Mouse (Mus musculus) midbrain, embryonic 16.5 days (tissue): ENCODE data around the gene Col24a1. TPM values are rescaled to one million over a fixed set of nuclear protein-coding genes. Genes with fewer than 3 reads are reported as not detected.

Source experiments
- ATAC-seq: fragments of 200-750 bp; cut with Nextera tagmentation; 2 replicates; pipeline ENCODE4 v1.8.0; 2017; ENCODE audit warnings: moderate TSS enrichment
- H3K27ac ChIP-seq: fragments of 300-500 bp; sonication (generic); 2 replicates; pipeline ENCODE4 v1.5.1; 2014; ENCODE audit warnings: mild to moderate bottlenecking, low read length, mixed read lengths
- H3K27me3 ChIP-seq: fragments of 300-500 bp; sonication (generic); 2 replicates; pipeline ENCODE4 v1.6.1; 2014; ENCODE audit warnings: low read depth, low read length, mixed read lengths; ENCODE audit not compliant: control insufficient read depth, insufficient read depth
- H3K36me3 ChIP-seq: fragments of 300-500 bp; sonication (generic); 2 replicates; pipeline ENCODE4 v1.6.1; 2014; ENCODE audit warnings: mild to moderate bottlenecking, low read length, moderate library complexity, mixed read lengths; ENCODE audit not compliant: control insufficient read depth, insufficient read depth
- H3K4me1 ChIP-seq: fragments of 300-500 bp; sonication (generic); 2 replicates; pipeline ENCODE4 v1.6.1; 2014; ENCODE audit warnings: mild to moderate bottlenecking, low read length, mixed read lengths; ENCODE audit not compliant: control insufficient read depth, insufficient read depth
- H3K4me2 ChIP-seq: fragments of 300-500 bp; sonication (generic); 2 replicates; pipeline ENCODE4 v1.6.1; 2014; ENCODE audit warnings: mild to moderate bottlenecking, low read length, mixed read lengths
- H3K4me3 ChIP-seq: fragments of 300-500 bp; sonication (generic); 2 replicates; pipeline ENCODE4 v1.5.1; 2014; ENCODE audit warnings: low read depth, mild to moderate bottlenecking, low read length, moderate library complexity, mixed read lengths
- H3K9ac ChIP-seq: fragments of 300-500 bp; sonication (generic); 2 replicates; pipeline ENCODE4 v1.6.1; 2014; ENCODE audit warnings: low read depth, low read length, mixed read lengths
- H3K9me3 ChIP-seq: fragments of 300-500 bp; sonication (generic); replicated peaks from 2 replicates; pipeline ENCODE4 v1.6.1; 2014; ENCODE audit warnings: mild to moderate bottlenecking, low read length, mixed read lengths; ENCODE audit not compliant: control insufficient read depth, poor library complexity, severe bottlenecking
- WGBS: fragments of 180-500 bp; shearing (Covaris S2); extraction: QIAGEN DNeasy Blood & Tissue Kit; methylation state at CpG from one replicate; pipeline ENCODE4 v1.1.7; 2014; 5-methylcytosine and 5-hydroxymethylcytosine counted together
- polyA plus RNA-seq: library from polyadenylated mRNA; unstranded; fragments of >200 nt; fragmentation: Nextera tagmentation; extraction: Ambion mirVana; gene quantifications from 2 replicates; pipeline ENCODE4 v1.2.1, GENCODE M21; 2015

The Col24a1 gene
- polyA plus RNA-seq, 1 experiment from 2014 or later = 1.6 TPM

DNA sequence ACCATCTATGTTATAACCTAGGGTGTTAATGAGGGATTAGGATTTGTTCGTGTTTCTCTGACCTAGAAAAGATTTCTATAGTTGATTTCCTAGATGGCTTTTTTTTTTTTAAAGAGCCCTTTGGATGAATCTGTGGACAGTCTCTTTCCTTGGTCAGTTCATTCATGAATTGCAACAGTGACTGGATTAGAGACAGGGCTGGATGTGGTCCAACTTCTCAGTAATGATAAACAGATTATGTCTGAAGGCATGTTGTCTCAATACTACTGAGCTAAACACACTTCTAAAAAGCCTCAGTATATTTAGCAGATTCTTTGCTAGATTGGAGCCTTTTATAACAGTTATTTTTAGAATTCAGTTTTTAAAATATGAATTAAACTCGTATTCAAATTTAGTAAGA, 44.9 kb downstream of the Col24a1 start:
- H3K9ac ChIP-seq = no peak overlapping the region
- no peak overlapping the region for H3K4me3 ChIP-seq
- no peaks in the 10 kb centered on the region for H3K4me1 ChIP-seq
- H3K27me3 ChIP-seq = no peaks in the 10 kb centered on the region
- no peaks in the 10 kb centered on the region for H3K36me3 ChIP-seq
- no peak overlapping the region for H3K27ac ChIP-seq
- WGBS = 57% methylated on average over 2 of the region's 2 CpGs
- no peaks in the 10 kb centered on the region for H3K9me3 ChIP-seq
- ATAC-seq = no peak
- no peak overlapping the region for H3K4me2 ChIP-seq

DNA sequence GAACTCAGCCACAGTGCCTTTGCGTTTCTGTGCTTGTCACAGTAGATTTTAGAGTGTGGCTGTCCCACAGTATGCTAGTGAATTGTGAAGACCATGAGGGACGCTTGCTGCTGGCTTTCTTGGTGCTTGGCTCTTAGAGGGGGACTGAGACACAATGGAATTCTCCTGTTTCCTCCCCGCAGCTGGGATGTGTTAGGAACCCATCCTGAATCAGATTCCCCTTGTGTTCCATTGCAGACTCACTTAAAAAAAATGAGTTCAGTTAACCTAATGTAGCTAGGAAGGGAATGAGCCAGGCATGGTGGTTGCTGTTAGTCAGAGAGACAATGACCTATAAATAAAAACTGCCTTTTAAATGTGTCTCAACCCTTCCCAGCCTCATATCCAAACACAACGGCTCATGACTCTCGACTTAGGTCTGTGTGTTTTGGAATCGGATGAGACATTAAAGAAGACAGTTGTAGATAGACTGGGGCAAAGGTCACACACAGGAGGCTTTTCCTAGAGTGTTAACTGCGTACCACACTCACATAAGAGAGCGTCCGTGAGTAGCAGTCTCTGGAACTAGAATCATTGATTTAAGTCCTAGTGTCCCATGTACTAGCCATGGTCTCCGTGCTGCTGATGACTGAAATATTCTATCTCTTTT, 47.7 kb downstream of the Col24a1 start:
- WGBS = 84% methylated on average over 10 of the region's 10 CpGs
- Histone ChIP-seq H3K4me1 (no peaks in the 10 kb centered on the region), H3K36me3 (no peaks in the 10 kb centered on the region), H3K4me2 (no peak overlapping the region), H3K9me3 (no peaks in the 10 kb centered on the region), H3K4me3 (no peak overlapping the region), H3K27me3 (no peaks in the 10 kb centered on the region), H3K27ac (no peak overlapping the region), H3K9ac (no peak overlapping the region)
- no peak for ATAC-seq

DNA sequence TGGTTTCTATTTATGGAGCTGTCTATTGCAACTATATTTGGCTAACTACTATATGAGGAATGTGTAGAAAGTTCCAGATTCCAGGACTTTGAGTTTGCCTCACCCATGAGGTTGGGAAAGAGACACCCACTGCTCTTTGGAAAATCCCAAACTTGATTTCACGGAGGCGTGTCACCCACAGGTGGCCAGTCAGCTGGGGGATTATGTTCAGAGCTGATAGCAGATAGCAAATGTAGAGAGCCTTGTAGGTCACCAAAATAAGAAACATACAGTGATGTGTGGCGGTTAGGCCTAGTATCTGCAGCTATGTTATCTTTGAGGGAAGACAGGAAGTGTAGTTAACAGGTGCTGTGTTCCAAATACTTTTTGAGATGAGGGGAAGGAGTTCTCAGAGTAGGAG, 56.4 kb downstream of the Col24a1 start:
- no peaks in the 10 kb centered on the region for H3K36me3 ChIP-seq
- no peaks in the 10 kb centered on the region for H3K9me3 ChIP-seq
- WGBS = 93% methylated on average over 3 of the region's 3 CpGs

DNA sequence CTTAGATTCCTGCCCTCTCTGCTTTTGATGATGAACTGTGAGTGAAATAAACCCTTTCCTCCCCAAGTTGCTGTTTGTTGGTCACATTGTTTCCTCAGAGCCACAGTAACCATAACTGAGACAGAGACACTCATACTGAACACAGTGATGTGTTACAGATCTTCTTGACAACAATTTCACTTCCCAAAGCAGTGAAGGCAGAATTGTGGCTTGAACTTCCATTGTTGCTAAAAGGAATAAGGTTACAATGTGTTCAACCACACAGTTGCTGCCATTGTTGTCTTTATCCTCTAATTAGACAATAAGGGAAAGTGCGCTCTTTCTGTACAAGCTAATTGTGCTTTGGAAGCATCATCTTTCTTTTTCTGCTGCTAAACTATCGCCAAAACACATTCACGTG, 61.7 kb downstream of the Col24a1 start:
- H3K4me2 ChIP-seq = no peak overlapping the region
- 79% methylated on average over 3 of the region's 3 CpGs for WGBS
- no peaks in the 10 kb centered on the region for H3K9me3 ChIP-seq
- no peak overlapping the region for H3K27ac ChIP-seq
- H3K36me3 ChIP-seq = no peaks in the 10 kb centered on the region
- no peak overlapping the region for H3K4me3 ChIP-seq
- ATAC-seq = no peak
- H3K4me1 ChIP-seq = no peaks in the 10 kb centered on the region
- H3K27me3 ChIP-seq = no peaks in the 10 kb centered on the region
- no peak overlapping the region for H3K9ac ChIP-seq

More for the DNA sequence above, 56.4 kb downstream of the Col24a1 start:
- Histone ChIP-seq H3K4me1 (no peaks in the 10 kb centered on the region), H3K9ac (no peak overlapping the region), H3K4me2 (no peak overlapping the region), H3K27ac (no peak overlapping the region), H3K4me3 (no peak overlapping the region), H3K27me3 (no peaks in the 10 kb centered on the region)
- no peak for ATAC-seq

DNA sequence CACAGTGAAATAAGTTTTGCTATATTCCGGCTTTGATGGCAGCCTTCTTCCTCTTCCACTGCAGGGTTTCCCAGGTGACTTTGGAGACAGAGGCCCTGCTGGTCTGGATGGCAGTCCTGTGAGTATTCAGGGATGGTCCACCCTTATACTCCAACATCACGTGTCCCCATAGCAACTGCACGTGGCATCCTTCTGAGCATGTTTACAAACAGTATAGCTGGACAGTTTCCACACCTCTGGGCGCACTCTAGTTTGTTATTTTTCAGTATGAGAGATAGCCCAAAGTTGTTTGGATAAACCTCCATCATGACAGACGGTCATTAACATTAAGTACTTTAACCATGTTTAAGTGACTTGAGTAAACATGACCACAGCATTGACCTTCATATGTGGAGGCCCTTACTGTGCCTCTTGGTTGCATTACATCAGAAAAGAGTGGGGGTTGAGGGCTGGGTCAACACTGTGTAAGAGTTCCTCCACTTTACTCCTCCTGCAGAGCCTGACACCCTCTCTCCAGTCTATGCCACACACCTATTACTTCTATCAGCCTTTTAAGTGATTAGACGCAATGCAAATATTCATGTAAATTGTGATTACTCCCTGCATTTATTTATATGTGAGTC, 64.7 kb downstream of the Col24a1 start:
- H3K27me3 ChIP-seq = no peaks in the 10 kb centered on the region
- no peaks in the 10 kb centered on the region for H3K9me3 ChIP-seq
- H3K4me1 ChIP-seq = no peaks in the 10 kb centered on the region
- 89% methylated on average over 6 of the region's 6 CpGs for WGBS
- no peak for ATAC-seq
- no peak overlapping the region for H3K27ac ChIP-seq
- no peak overlapping the region for H3K9ac ChIP-seq
- H3K36me3 ChIP-seq = no peaks in the 10 kb centered on the region
- no peak overlapping the region for H3K4me3 ChIP-seq
- no peak overlapping the region for H3K4me2 ChIP-seq

DNA sequence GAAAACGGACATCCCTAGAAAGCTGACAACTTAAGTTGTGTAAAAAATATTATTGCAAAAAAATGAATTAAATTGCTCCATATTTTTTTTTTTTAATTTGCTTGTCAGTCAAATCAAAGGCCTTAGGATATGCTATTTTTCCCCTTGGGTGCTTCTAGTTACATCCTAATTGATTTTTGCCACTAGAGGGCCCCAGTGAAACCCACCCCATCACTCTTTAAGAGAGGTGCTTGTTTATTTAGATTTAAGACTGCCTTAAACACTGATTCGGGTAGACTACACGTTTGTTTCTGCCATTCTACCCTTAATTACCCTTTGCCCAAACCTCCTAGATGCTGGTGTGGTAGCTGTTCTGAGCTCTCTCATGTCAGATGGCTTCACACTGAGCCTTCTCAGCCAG, 73.0 kb downstream of the Col24a1 start:
- no peak overlapping the region for H3K27ac ChIP-seq
- H3K4me2 ChIP-seq = no peak overlapping the region
- H3K9ac ChIP-seq = no peak overlapping the region
- WGBS = 50% methylated on average over 3 of the region's 3 CpGs
- H3K4me3 ChIP-seq = no peak overlapping the region
- no peaks in the 10 kb centered on the region for H3K36me3 ChIP-seq
- H3K9me3 ChIP-seq = no peaks in the 10 kb centered on the region
- H3K4me1 ChIP-seq = no peaks in the 10 kb centered on the region
- no peak for ATAC-seq
- no peaks in the 10 kb centered on the region for H3K27me3 ChIP-seq

DNA sequence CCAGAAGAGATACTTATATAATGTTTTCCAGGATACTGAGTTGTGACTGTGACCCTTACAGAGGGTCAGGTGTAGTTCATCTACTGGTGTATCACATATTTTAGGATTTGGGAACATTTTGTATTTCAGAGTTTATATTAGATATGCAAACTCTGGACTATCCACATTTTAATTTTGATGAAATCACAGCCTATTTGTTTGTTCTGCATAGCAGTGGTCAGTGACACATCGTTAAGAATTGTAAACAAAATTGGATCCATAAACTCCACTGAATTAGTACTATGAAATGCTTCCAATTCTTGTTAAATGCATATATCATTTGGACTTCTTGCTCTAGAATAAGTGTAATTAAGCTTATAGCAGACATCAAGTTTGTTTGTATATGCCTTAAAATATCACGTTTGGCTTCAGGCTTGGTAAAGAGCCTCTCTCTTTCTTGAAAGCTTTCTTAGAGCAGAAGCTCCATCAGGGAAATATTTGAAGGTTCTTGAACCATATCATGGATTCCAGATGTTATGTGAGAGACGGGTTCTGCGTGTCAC, 75.0 kb downstream of the Col24a1 start:
- Histone ChIP-seq H3K27ac (no peak overlapping the region), H3K9ac (no peak overlapping the region), H3K4me2 (no peak overlapping the region), H3K27me3 (no peaks in the 10 kb centered on the region), H3K4me1 (no peaks in the 10 kb centered on the region), H3K36me3 (no peaks in the 10 kb centered on the region), H3K9me3 (no peaks in the 10 kb centered on the region), H3K4me3 (no peak overlapping the region)
- WGBS = 91% methylated on average over 4 of the region's 4 CpGs
- no peak for ATAC-seq

DNA sequence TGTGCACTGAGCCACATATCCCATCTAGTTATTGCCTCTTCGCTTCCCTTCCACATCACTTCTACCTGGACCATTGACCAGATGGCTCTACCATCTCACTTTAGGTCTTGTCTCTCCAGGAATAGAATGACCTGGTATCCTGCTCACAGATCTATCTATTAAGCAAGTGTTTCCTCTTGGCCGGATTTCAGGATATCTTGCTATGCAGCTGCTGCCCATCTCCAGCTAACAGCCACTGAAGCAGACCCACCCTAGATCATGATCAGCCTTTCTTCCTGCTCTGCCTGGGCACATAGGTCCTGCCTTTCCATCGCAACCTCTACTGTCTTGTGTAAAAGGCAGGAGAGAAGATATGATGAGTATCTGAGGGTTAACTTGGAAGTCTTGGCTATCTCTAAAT, 84.0 kb downstream of the Col24a1 start:
- no peaks in the 10 kb centered on the region for H3K27me3 ChIP-seq
- H3K9me3 ChIP-seq = no peaks in the 10 kb centered on the region
- ATAC-seq = no peak
- no peak overlapping the region for H3K4me2 ChIP-seq
- no peak overlapping the region for H3K27ac ChIP-seq
- H3K4me3 ChIP-seq = no peak overlapping the region
- H3K4me1 ChIP-seq = no peaks in the 10 kb centered on the region
- 94% methylated on average over 3 of the region's 3 CpGs for WGBS
- H3K9ac ChIP-seq = no peak overlapping the region
- H3K36me3 ChIP-seq = no peaks in the 10 kb centered on the region

DNA sequence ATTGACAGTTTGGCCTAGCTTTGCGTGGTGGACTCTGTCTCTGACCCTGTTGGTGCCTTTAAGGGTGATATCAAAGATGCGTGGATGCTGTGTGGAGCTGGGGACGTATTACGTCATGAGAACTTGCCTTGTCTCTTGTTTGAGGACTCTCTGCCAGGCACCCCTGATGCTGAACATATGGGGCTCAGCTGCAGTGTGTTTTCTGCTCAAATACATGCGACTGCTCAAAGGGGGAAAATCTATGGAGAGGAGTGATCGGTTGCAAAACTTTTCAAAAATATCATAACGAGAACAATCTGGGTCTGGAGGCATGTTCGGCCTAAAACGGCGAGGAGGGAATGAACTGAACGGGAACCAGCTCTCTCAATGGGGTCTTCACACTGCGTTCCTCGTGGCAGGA, 90.8 kb downstream of the Col24a1 start:
- Histone ChIP-seq H3K4me3 (no peak overlapping the region), H3K36me3 (no peaks in the 10 kb centered on the region), H3K27me3 (no peaks in the 10 kb centered on the region), H3K4me2 (no peak overlapping the region), H3K9me3 (0 out of 2 replicates have a peak, but pooled peaks cover 3% of the 10 kb centered on the region), H3K4me1 (no peaks in the 10 kb centered on the region), H3K9ac (no peak overlapping the region), H3K27ac (no peak overlapping the region)
- whole genome bisulfite sequencing = 89% methylated on average over 13 of the region's 13 CpGs
- no peak for ATAC-seq
